Mouse (Mus musculus) mouse trophoblast stem cell (cell line): ENCODE data around the gene Prdm12.
"Not testable (repeated sequence)": the region's sequence is repeated elsewhere in the genome, so short reads cannot be mapped to it uniquely, and the experiment has no call there.

ENCODE experiments used
- in situ Hi-C, 2 experiments: fragments of 300-500 bp; cut with MseI, MboI; formaldehyde crosslinking; loops; 2 replicates in 1 of 2; 3 replicates in 1 of 2; pipeline ENCODE4 v1.15.1; 2025

Prdm12 gene

DNA sequence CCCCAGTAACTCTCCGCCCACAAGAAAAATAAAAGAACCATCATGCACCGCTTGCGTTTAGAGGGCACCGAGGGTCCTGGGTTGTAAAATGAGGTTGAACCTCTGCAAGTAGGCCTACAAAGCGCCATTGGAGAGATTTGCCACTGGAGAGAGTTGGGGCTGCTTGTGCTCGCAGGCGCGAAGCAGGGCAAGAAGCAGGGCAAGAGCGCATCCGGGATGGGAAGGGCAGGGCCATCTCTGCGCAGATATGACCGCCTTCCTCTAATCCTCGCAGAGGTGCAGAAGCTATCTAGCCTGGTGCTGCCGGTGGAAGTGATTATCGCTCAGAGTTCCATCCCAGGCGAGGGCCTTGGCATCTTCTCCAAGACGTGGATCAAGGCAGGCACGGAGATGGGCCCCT is 2.1 kb downstream of the Prdm12 start:
- in situ Hi-C loops = no loop called here

GRCm38 (mm10) chr2:31653971-31654853 is 14.4 kb downstream of the Prdm12 start:
- in situ Hi-C loops = loop anchor here in 1 of 2 experiments (10.0 kb wide), 1 partner anchor 169 kb away; no protein-coding TSS in a partner anchor

DNA sequence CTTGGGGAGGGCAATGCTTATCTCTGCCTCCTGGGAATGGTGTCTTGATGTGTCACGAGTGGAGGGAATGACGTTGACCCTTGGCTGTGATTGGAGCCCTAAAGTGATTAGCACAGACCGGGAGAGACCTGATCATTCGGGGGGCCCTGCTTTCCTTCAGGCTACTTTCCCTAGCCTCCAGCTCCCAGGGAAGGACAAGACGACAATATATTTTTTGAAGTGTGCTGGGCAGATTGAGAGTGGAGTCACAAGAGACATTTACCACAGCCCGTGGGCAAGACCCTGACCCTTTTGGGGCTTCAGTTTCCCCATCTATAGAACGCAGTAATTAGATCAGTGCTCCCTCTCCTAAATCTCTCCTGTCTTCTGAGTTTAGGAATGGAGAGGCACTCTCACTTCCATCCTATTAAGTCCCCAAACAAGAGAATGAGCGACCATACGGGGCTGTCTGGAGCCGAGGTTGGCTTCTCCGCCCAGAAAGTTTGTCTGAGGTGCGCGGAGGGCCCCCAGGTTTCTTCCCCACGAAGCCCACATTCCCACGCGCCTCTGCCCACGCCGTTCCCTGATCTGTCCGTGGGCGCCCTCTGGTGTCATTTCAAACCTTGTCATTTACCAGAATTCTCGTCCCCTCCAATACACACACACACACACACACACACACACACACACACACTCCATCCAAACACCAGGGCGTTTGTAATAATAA is 15.2 kb downstream of the Prdm12 start:
- in situ Hi-C loops = loop anchor here in 1 of 2 experiments (10.0 kb wide), 1 partner anchor 170 kb away; no protein-coding TSS in a partner anchor

GRCm38 (mm10) chr2:31656374-31656773 is 16.5 kb downstream of the Prdm12 start:
- in situ Hi-C loops = loop anchor here in 1 of 2 experiments (10.0 kb wide), 1 partner anchor 172 kb away; no protein-coding TSS in a partner anchor

DNA sequence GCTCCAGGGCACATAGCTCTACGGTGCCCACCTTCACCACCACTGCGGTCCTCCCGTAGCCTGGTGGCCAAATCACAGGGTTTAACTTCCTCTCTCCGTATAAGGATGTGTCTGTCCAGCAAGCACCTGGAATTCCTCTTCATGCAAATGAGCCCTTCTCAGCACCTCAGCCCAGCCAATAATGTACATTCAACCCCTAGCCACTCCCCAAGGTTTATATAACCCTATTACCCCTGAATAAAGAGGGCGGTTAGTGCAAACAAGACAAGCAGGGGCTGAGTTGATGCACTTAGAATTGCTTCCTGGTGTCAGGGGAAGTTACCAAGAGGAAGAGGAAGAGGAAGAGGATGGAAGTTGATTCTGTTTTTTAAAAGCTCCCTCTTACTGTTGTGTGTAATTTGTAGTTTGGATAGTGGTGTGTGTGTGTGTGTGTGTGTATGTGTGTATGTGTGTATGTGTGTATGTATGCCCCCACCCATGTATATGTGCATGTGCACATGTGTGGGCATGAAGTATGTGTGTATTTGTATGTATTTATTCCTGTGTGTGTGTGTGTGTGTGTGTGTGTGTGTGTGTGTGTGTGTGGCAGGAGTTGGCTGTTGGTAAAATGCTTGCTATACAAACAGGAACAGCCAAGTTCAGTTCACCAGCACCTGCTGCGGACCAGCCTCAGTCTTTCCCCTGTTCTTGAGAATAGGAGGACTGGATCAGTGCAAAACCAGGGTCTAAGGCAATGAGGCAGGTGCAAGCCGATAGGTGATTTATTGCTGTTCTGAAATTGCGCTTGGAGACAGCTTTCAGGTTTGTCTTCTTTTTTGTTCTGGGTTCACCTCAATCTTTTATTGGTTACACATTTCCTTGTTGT is 23.3 kb downstream of the Prdm12 start:
- in situ Hi-C loops = loop anchor here in 1 of 2 experiments (10.0 kb wide), 1 partner anchor 178 kb away; no protein-coding TSS in a partner anchor

DNA sequence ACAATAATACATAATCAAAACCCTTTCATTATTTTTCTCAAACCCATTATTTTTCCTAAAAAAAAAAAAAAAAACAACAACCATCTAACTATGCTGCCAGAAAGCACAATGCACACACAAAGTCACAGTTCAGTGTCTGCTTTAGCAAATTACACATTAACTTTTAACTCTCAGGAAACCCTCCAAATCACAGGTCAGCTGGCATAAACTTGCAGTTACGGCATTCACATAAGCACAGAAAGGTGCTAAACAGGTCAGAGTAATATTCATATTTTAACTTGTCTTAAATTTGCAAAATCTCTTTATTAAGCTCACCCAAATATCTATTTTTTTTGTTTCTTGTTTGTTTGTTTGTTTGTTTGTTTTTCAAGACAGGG is 24.0 kb downstream of the Prdm12 start:
- in situ Hi-C loops = loop anchor here in 1 of 2 experiments (10.0 kb wide), 1 partner anchor 179 kb away; no protein-coding TSS in a partner anchor

DNA sequence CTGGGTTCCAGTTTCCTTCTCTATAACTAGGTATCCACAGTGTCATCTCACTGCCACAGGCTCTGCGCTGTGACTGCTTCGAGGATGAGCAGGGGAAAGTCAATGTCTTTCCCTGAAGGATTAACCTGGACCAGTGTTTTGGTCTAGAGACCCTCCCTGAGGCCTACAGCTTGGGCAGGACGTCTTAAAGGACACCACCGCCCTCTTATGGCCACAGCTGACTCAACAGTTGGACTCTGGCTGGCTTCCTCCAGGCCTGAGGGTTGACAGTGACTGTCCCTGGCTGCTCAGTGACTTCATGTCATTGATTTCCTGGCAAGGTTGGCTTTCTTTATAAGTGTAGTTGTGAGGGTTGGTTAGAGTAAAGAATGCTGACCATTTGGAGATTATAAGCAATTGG is 27.5 kb downstream of the Prdm12 start:
- in situ Hi-C loops = loop anchor here in 1 of 2 experiments (10.0 kb wide), 1 partner anchor 183 kb away; no protein-coding TSS in a partner anchor

GRCm38 (mm10) chr2:31670551-31671035 is 30.8 kb downstream of the Prdm12 start, which contains the start of gene Exosc2:
Gene Exosc2, plus strand, starts transcription at chr2:31670715.
- in situ Hi-C loops = no loop called here

GRCm38 (mm10) chr2:31678641-31679040 is 38.8 kb downstream of the Prdm12 start:
- in situ Hi-C loops = no loop called here

DNA sequence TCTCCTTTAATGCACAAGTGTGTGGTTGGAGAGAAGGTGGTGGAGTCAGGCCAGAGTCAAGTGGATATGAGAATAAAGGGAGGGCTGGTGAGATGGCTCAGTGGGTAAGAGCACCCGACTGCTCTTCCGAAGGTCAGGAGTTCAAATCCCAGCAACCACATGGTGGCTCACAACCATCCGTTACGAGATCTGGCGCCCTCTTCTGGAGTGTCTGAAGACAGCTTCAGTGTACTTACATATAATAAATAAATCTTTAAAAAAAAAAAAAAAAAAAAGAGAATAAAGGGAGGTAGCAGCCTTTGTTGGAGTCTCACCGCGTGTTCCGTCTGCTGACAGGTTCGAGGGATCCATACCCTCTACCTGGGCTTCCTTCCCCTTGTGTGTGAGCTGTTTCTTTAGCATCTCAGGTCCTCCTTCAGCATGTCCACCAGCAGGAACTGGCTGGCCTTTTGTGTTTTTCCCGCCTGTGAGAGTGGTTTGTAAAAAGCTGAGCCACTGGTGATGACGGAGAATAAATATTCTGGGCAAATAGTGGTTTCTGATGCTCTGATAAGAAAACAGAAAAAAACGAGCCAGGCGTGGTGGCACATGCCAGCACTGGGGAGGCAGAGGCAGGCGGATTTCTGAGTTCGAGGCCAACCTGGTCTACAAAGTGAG is 41.3 kb downstream of the Prdm12 start:
- in situ Hi-C loops = not testable (repeated sequence)

DNA sequence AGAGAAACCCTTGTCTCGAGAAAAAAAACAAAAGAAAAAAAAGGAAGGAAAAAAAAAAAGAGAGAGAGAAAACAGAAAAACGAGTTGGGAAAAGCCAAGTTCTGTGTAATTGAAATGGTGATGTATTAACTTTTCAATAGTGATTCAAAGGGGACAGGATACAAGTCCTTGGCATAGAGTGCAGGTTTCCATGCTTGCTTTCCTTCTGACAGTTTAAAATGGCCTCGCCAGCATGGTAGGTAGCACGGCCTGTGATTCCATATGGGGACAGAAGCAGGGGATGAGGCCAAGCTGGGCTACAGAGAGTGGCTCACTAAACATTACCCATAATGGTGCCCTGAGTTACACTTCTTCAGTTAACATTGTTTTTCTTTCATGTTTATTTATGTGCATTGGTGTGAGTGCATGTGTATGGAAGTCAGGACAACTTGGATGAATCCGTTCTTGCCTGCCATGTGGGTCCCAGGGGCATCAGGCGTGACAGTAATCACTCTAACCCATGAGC is 41.9 kb downstream of the Prdm12 start:
- in situ Hi-C loops = no loop called here

DNA sequence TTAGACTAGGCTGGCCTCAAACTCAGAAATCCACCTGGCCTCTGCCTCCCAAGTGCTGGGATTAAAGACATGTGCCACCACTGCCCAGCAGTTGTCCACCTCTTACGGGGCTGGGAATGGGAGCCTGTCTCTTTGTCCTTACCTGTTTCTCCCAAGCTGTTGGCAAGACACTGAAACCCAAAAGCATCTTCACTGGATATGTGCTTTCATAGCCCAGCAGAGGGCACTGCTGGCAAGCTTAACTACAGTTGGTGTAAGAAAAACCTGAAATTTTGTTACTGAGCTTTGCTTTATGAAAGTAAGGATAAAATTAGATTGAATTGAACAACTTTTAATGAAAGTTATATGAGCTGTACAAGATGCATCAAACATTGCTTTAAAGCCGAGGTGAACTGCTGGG is 43.8 kb downstream of the Prdm12 start:
- in situ Hi-C loops = no loop called here

GRCm38 (mm10) chr2:31688074-31688925 is 48.5 kb downstream of the Prdm12 start, which contains the start of gene Abl1:
Gene Abl1, plus strand, starts transcription at chr2:31688376.
- in situ Hi-C loops = no loop called here

GRCm38 (mm10) chr2:31689045-31689444 is 49.2 kb downstream of the Prdm12 start:
- in situ Hi-C loops = no loop called here

- in situ Hi-C loops = loop anchor here in 1 of 2 experiments (5.0 kb wide), 1 partner anchor 97 kb away; no protein-coding TSS in a partner anchor
Observed at GRCm38 (mm10) chr2:31690063-31690462, 50.2 kb downstream of the Prdm12 start.

- in situ Hi-C loops = no loop called here
Observed at GRCm38 (mm10) chr2:31698209-31698608, 58.4 kb downstream of the Prdm12 start.

GRCm38 (mm10) chr2:31700545-31701446 is 61.0 kb downstream of the Prdm12 start:
- in situ Hi-C loops = no loop called here

GRCm38 (mm10) chr2:31703226-31703625 is 63.4 kb downstream of the Prdm12 start:
- in situ Hi-C loops = no loop called here
